Mouse (Mus musculus) brain, embryonic 14.5 days (tissue): Measurements from ENCODE around the gene Gm1604a.
"Not testable (repeated sequence)": the region's sequence is repeated elsewhere in the genome, so short reads cannot be mapped to it uniquely, and the experiment has no call there.

Experiments used
- CTCF ChIP-seq: fragments of 200-500 bp; IDR thresholded peaks from 2 replicates; pipeline ENCODE4 v1.5.1; 2012; ENCODE audit warnings: inconsistent platforms, mild to moderate bottlenecking, moderate library complexity, borderline replicate concordance; ENCODE audit not compliant: insufficient read depth, insufficient read length; ENCODE audit errors: extremely low read depth
- POLR2A ChIP-seq: fragments of 200-500 bp; IDR thresholded peaks from 2 replicates; pipeline ENCODE4 v1.6.1; 2012; ENCODE audit warnings: mild to moderate bottlenecking, inconsistent platforms, borderline replicate concordance; ENCODE audit not compliant: poor library complexity, insufficient read depth, insufficient read length, severe bottlenecking; ENCODE audit errors: extremely low read depth

- not testable (repeated sequence) for TF ChIP-seq CTCF, POLR2A
Measured at GRCm38 (mm10) chr17:7069561-7070240, 44.3 kb downstream of the Gm1604a start.
